Mouse (Mus musculus): ENCODE measurements around the gene Camk2b. TPM values are rescaled to one million over a fixed set of nuclear protein-coding genes. Genes with fewer than 3 reads are reported as not detected.
"Not testable (repeated sequence)": the region's sequence is repeated elsewhere in the genome, so short reads cannot be mapped to it uniquely, and the experiment has no call there.

The Camk2b gene
- polyA plus RNA-seq, 1 experiment: 3.4 TPM

GRCm38 (mm10) chr11:6015011-6015431 is 51.1 kb downstream of the Camk2b start:
- no peak overlapping the region for H3K27ac ChIP-seq (ENCODE audit: control insufficient read depth, insufficient read depth, low read depth, low read length)
- H3K36me3 ChIP-seq (ENCODE audit: control insufficient read depth, insufficient read depth, low read length): no peaks in the 10 kb centered on the region
- H3K4me1 ChIP-seq (ENCODE audit: control insufficient read depth, insufficient read depth, low read length): peaks cover 4% of the 10 kb centered on the region; the same call in 1 of the 2 replicates
- H3K4me3 ChIP-seq (ENCODE audit: control insufficient read depth, low read depth, low read length): no peak overlapping the region
- TF ChIP-seq POLR2A (IDR thresholded peaks at IDR 0.05; ENCODE audit: control insufficient read depth, low read depth, low read length) (no peak), CTCF (IDR thresholded peaks at IDR 0.05; ENCODE audit: control insufficient read depth, insufficient read depth, insufficient replicate concordance, low read depth, low read length) (no peak)
- H3K27me3 ChIP-seq (ENCODE audit: control insufficient read depth, insufficient read depth, low read length): no peaks in the 10 kb centered on the region

- H3K36me3 ChIP-seq (ENCODE audit: control insufficient read depth, insufficient read depth, low read length): no peaks in the 10 kb centered on the region
- peaks cover 4% of the 10 kb centered on the region; the same call in 1 of the 2 replicates for H3K4me1 ChIP-seq (ENCODE audit: control insufficient read depth, insufficient read depth, low read length)
- H3K27me3 ChIP-seq (ENCODE audit: control insufficient read depth, insufficient read depth, low read length): no peaks in the 10 kb centered on the region
- TF ChIP-seq POLR2A (IDR thresholded peaks at IDR 0.05; ENCODE audit: control insufficient read depth, low read depth, low read length) (no peak), CTCF (IDR thresholded peaks at IDR 0.05; ENCODE audit: control insufficient read depth, insufficient read depth, insufficient replicate concordance, low read depth, low read length) (no peak)
- H3K27ac ChIP-seq (ENCODE audit: control insufficient read depth, insufficient read depth, low read depth, low read length): no peak overlapping the region
- H3K4me3 ChIP-seq (ENCODE audit: control insufficient read depth, low read depth, low read length): no peak overlapping the region
These were observed 52.8 kb downstream of the Camk2b start for GRCm38 (mm10) chr11:6013359-6013758.

GRCm38 (mm10) chr11:6011879-6012278 is 54.3 kb downstream of the Camk2b start:
- H3K4me1 ChIP-seq (ENCODE audit: control insufficient read depth, insufficient read depth, low read length): peaks cover 4% of the 10 kb centered on the region; the same call in 1 of the 2 replicates
- no peak overlapping the region for H3K4me3 ChIP-seq (ENCODE audit: control insufficient read depth, low read depth, low read length)
- H3K36me3 ChIP-seq (ENCODE audit: control insufficient read depth, insufficient read depth, low read length): no peaks in the 10 kb centered on the region
- H3K27ac ChIP-seq (ENCODE audit: control insufficient read depth, insufficient read depth, low read depth, low read length): no peak overlapping the region
- TF ChIP-seq POLR2A (IDR thresholded peaks at IDR 0.05; ENCODE audit: control insufficient read depth, low read depth, low read length) (no peak), CTCF (IDR thresholded peaks at IDR 0.05; ENCODE audit: control insufficient read depth, insufficient read depth, insufficient replicate concordance, low read depth, low read length) (no peak)
- no peaks in the 10 kb centered on the region for H3K27me3 ChIP-seq (ENCODE audit: control insufficient read depth, insufficient read depth, low read length)

DNA sequence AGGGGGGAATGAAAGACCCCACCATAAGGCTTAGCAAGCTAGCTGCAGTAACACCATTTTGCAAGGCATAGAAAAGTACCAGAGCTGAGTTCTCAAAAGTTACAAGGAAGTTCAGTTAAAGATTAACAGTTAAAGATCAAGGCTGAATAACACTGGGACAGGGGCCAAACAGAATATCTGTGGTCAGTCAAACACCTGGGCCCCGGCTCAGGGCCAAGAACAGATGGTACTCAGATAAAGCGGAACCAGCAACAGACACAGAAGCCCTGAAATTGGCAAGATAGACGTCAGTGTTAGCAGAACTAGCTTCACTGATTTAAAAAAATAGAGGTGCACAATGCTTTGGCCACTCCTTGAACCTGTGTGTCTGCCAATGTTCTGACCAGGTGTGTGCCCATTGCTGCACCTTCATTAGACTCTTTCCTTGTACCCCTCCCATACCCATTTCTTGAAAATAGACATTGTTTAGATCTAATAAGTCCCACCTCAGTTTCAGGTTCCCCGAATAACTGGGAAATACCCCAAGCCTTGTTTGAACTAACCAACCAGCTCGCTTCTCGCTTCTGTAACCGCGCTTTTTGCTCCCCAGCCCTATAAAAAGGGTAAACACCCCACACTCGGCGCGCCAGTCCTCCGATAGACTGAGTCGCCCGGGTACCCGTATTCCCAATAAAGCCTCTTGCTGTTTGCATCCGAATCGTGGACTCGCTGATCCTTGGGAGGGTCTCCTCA is 55.2 kb downstream of the Camk2b start:
- not testable (repeated sequence) for H3K4me3 ChIP-seq (ENCODE audit: control insufficient read depth, low read depth, low read length)

GRCm38 (mm10) chr11:6007779-6008128 is 58.4 kb downstream of the Camk2b start:
- H3K36me3 ChIP-seq (ENCODE audit: control insufficient read depth, insufficient read depth, low read length); H3K4me3 ChIP-seq (ENCODE audit: control insufficient read depth, low read depth, low read length); H3K27ac ChIP-seq (ENCODE audit: control insufficient read depth, insufficient read depth, low read depth, low read length); H3K27me3 ChIP-seq (ENCODE audit: control insufficient read depth, insufficient read depth, low read length); H3K4me1 ChIP-seq (ENCODE audit: control insufficient read depth, insufficient read depth, low read length): not testable (repeated sequence)

More for the DNA sequence above, 55.2 kb downstream of the Camk2b start:
- H3K27me3 ChIP-seq (ENCODE audit: control insufficient read depth, insufficient read depth, low read length); H3K36me3 ChIP-seq (ENCODE audit: control insufficient read depth, insufficient read depth, low read length); H3K4me1 ChIP-seq (ENCODE audit: control insufficient read depth, insufficient read depth, low read length); H3K27ac ChIP-seq (ENCODE audit: control insufficient read depth, insufficient read depth, low read depth, low read length): not testable (repeated sequence)

DNA sequence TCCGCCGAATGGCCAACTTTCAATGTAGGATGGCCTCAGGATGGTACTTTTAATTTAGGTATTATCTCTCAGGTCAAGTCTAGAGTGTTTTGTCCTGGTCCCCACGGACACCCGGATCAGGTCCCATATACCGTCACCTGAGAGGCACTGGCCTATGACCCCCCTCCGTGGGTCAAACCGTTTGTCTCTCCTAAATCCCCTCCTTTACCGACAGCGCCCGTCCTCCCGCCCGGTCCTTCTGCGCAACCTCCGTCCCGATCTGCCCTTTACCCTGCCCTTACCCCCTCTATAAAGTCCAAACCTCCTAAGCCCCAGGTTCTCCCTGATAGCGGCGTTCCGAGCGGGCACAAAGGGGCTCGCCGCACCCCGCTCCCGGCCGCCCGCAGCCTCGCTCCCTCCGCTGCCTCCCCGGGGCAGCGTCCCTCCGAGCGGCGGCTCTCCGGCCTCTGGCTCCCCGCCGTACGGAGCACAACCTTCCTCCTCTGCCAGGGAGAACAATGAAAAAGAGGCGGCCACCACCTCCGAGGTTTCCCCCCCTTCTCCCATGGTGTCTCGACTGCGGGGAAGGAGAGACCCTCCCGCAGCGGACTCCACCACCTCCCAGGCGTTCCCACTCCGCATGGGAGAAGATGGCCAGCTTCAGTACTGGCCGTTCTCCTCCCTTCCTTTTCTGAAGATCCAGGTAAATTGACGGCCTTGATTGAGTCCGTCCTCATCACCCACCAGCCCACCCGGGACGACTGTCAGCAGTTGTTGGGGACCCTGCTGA is 59.0 kb downstream of the Camk2b start:
- H3K36me3 ChIP-seq (ENCODE audit: control insufficient read depth, insufficient read depth, low read length); H3K4me1 ChIP-seq (ENCODE audit: control insufficient read depth, insufficient read depth, low read length); H3K27me3 ChIP-seq (ENCODE audit: control insufficient read depth, insufficient read depth, low read length); H3K27ac ChIP-seq (ENCODE audit: control insufficient read depth, insufficient read depth, low read depth, low read length): not testable (repeated sequence)
- H3K4me3 ChIP-seq (ENCODE audit: control insufficient read depth, low read depth, low read length): peak overlapping the region; percentile 6; the same call in 1 of the 2 replicates

GRCm38 (mm10) chr11:6006351-6007009 is 59.7 kb downstream of the Camk2b start:
- H3K4me3 ChIP-seq (ENCODE audit: control insufficient read depth, low read depth, low read length); H3K36me3 ChIP-seq (ENCODE audit: control insufficient read depth, insufficient read depth, low read length); H3K27me3 ChIP-seq (ENCODE audit: control insufficient read depth, insufficient read depth, low read length); H3K27ac ChIP-seq (ENCODE audit: control insufficient read depth, insufficient read depth, low read depth, low read length); H3K4me1 ChIP-seq (ENCODE audit: control insufficient read depth, insufficient read depth, low read length): not testable (repeated sequence)

DNA sequence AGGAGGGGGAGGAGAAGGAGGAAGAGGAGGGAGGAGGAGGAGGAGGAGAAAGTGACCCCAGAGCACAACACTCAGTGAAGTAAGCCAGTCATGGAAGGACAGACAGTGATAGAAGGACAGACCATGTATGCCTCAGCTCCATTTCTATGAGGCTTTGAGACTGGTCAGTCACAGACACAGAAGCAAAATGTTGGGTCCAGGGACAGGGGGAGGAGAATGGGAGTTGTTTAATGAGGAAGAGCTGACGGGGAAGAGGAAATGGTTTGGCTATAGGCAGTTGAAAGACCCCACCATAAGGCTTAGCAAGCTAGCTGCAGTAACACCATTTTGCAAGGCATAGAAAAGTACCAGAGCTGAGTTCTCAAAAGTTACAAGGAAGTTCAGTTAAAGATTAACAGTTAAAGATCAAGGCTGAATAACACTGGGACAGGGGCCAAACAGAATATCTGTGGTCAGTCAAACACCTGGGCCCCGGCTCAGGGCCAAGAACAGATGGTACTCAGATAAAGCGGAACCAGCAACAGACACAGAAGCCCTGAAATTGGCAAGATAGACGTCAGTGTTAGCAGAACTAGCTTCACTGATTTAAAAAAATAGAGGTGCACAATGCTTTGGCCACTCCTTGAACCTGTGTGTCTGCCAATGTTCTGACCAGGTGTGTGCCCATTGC is 60.7 kb downstream of the Camk2b start:
- H3K4me3 ChIP-seq (ENCODE audit: control insufficient read depth, low read depth, low read length); H3K27ac ChIP-seq (ENCODE audit: control insufficient read depth, insufficient read depth, low read depth, low read length): not testable (repeated sequence)

More for the DNA sequence above, 60.7 kb downstream of the Camk2b start:
- not testable (repeated sequence) for H3K4me1 ChIP-seq (ENCODE audit: control insufficient read depth, insufficient read depth, low read length); H3K27me3 ChIP-seq (ENCODE audit: control insufficient read depth, insufficient read depth, low read length); H3K36me3 ChIP-seq (ENCODE audit: control insufficient read depth, insufficient read depth, low read length)
